Mouse (Mus musculus) hindbrain, embryonic 11.5 days (tissue): ENCODE results near the gene Ptdss2. TPM values are rescaled to one million over a fixed set of nuclear protein-coding genes. Genes with fewer than 3 reads are reported as not detected.

Experiments
- ATAC-seq: fragments of 200-750 bp; cut with Nextera tagmentation; 2 replicates; pipeline ENCODE4 v1.8.0; 2017; ENCODE audit warnings: mild to moderate bottlenecking, moderate TSS enrichment, moderate library complexity; ENCODE audit not compliant: low FRiP score
- DNase-seq: peaks from one replicate; pipeline ENCODE4 v3.0.0-alpha.2; 2015; ENCODE audit warnings: low spot score
- H3K27ac ChIP-seq: fragments of 300-500 bp; sonication (generic); 2 replicates; pipeline ENCODE4 v1.5.1; 2014; ENCODE audit warnings: mild to moderate bottlenecking, low read depth, low read length
- H3K27me3 ChIP-seq: fragments of 300-500 bp; sonication (generic); 2 replicates; pipeline ENCODE4 v1.6.1; 2014; ENCODE audit warnings: mild to moderate bottlenecking, low read length, moderate library complexity, mixed read lengths; ENCODE audit not compliant: control insufficient read depth, insufficient read depth
- H3K36me3 ChIP-seq: fragments of 300-500 bp; sonication (generic); 2 replicates; pipeline ENCODE4 v1.6.1; 2014; ENCODE audit warnings: mild to moderate bottlenecking, low read length, moderate library complexity, mixed read lengths; ENCODE audit not compliant: control insufficient read depth, insufficient read depth
- H3K4me1 ChIP-seq: fragments of 300-500 bp; sonication (generic); replicated peaks from 2 replicates; pipeline ENCODE4 v1.6.1; 2014; ENCODE audit warnings: low read length, mixed read lengths; ENCODE audit not compliant: control insufficient read depth, insufficient read depth
- H3K4me2 ChIP-seq: fragments of 300-500 bp; sonication (generic); replicated peaks from 2 replicates; pipeline ENCODE4 v1.6.1; 2014; ENCODE audit warnings: mild to moderate bottlenecking, low read depth, low read length
- H3K4me3 ChIP-seq: fragments of 300-500 bp; sonication (generic); 2 replicates; pipeline ENCODE4 v1.5.1; 2014; ENCODE audit warnings: low read depth, low read length
- H3K9ac ChIP-seq: fragments of 300-500 bp; sonication (generic); 2 replicates; pipeline ENCODE4 v1.6.1; 2014; ENCODE audit warnings: low read depth, low read length
- H3K9me3 ChIP-seq: fragments of 300-500 bp; sonication (generic); 2 replicates; pipeline ENCODE4 v1.6.1; 2016; ENCODE audit warnings: low read length; ENCODE audit not compliant: control insufficient read depth
- WGBS: fragments of 180-500 bp; shearing (Covaris S2); extraction: QIAGEN DNeasy Blood & Tissue Kit; methylation state at CpG from one replicate; pipeline ENCODE4 v1.1.7; 2014; 5-methylcytosine and 5-hydroxymethylcytosine counted together
- polyA plus RNA-seq: library from polyadenylated mRNA; unstranded; fragments of >200 nt; fragmentation: Nextera tagmentation; extraction: Ambion mirVana; gene quantifications from 2 replicates; pipeline ENCODE4 v1.2.1, GENCODE M21; 2014

Gene Ptdss2
- polyA plus RNA-seq, 1 experiment from 2014 or later: 65.2 TPM

DNA sequence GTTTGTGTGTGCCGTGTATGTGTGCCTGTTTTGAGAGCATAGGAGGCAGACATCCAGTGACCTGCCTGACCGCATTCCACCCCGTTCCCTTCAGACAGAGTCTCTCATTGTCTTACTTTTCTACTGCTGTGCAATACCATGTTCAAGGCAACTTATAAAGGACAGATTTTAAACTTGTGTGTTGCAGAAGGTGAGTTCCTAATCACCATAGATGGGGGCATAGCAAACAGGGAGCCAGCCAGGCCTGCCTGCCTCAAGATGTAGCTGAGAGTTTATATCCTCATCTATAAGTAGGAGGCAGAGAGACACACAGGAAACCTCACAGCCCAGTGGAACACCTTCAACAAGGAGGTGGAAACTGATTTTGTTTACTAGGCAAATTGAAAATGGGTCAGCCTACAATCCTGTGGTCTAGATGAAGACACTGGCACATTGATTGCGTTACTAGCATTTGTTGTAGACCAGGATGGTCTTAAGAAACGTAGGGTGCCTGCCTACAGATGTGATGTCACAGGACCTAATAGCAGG, 51.2 kb downstream of the Ptdss2 start:
- Histone ChIP-seq H3K4me1 (no peaks in the 10 kb centered on the region), H3K4me2 (peak overlapping the region; percentile 56; the same call in 1 of the 2 replicates), H3K9ac (peak overlapping the region; percentile 60; the same call in 1 of the 2 replicates), H3K4me3 (peak overlapping the region; percentile 45), H3K27ac (no peak overlapping the region), H3K9me3 (no peaks in the 10 kb centered on the region), H3K36me3 (no peaks in the 10 kb centered on the region), H3K27me3 (no peaks in the 10 kb centered on the region)
- ATAC-seq: no peak
- DNase-seq: no peak
- 90% methylated on average over 5 of the region's 5 CpGs for WGBS

DNA sequence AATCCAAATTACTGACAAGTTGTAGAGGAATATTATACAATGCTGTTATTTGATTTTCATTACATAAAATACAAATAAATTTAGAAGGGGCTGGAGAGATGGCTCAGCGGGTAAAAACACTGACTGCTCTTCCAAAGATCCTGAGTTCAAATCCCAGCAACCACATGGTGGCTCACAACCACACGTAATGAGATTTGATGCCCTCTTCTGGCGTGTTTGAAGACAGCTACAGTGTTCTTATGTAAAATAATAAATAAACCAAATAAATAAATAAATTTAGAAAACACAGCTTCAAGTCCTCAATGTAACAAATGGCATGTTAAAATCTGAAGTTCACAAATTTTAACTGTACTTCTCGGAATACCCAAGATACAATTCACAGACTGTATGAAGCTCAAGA, 52.9 kb downstream of the Ptdss2 start:
- no peak overlapping the region for H3K4me2 ChIP-seq
- H3K4me1 ChIP-seq: no peaks in the 10 kb centered on the region
- no peak overlapping the region for H3K4me3 ChIP-seq
- H3K9me3 ChIP-seq: no peaks in the 10 kb centered on the region
- no peak for ATAC-seq
- no peaks in the 10 kb centered on the region for H3K36me3 ChIP-seq
- no peak overlapping the region for H3K9ac ChIP-seq
- DNase-seq: no peak
- H3K27ac ChIP-seq: no peak overlapping the region
- 87% methylated on average over 4 of the region's 4 CpGs for WGBS
- H3K27me3 ChIP-seq: no peaks in the 10 kb centered on the region

DNA sequence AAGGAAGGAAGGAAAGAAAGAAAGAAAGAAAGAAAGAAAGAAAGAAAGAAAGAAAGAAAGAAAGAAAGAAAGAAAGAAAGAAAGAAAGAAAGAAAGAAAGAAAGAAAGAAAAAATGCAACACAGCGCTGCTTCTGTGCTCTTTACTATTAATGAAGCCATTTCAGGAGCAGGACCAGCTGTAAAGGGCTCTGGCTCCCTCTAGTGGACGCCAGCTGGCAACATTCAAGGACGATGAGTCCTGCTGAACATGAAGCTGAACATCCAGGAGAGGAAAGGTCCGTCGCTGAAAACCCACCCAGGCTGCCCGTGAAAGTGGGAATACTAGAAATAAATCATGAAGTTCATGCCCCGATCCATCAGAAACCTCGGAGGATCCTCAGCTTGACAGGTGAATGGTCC, 54.0 kb downstream of the Ptdss2 start:
- Histone ChIP-seq H3K36me3 (no peaks in the 10 kb centered on the region), H3K9me3 (no peaks in the 10 kb centered on the region), H3K4me1 (no peaks in the 10 kb centered on the region), H3K4me2 (no peak overlapping the region), H3K9ac (no peak overlapping the region), H3K4me3 (no peak overlapping the region), H3K27me3 (no peaks in the 10 kb centered on the region), H3K27ac (no peak overlapping the region)
- ATAC-seq (no peak), DNase-seq (peak; percentile 93)
- WGBS: 2% methylated on average over 8 of the region's 8 CpGs

DNA sequence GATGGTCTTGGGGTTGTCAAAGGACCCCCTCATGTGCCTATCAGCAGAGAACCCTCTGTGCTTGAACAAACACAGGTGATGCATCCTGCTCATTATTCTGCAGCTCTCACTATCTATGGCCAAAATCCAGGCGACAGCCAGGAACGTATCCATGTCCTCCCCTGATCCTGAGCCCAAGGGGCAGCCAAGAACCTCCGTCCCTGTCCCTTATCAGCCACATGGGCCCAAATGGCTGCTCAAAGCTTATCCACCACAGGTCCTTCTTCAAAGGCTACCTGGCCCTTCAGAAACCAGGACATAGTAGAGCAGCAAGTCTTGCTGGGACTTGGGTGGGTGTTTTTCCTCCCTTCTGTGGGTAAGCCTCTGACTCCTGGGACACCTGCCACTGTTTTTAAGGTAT, 66.0 kb downstream of the Ptdss2 start:
- ATAC-seq (no peak), DNase-seq (no peak)
- H3K9ac ChIP-seq: no peak overlapping the region
- no peak overlapping the region for H3K4me2 ChIP-seq
- no peaks in the 10 kb centered on the region for H3K9me3 ChIP-seq
- H3K27ac ChIP-seq: no peak overlapping the region
- H3K36me3 ChIP-seq: 0 out of 2 replicates have a peak, but pooled peaks cover 3% of the 10 kb centered on the region
- 77% methylated on average over 3 of the region's 3 CpGs for WGBS
- H3K27me3 ChIP-seq: no peaks in the 10 kb centered on the region
- H3K4me1 ChIP-seq: peaks cover 3% of the 10 kb centered on the region; the same call in 1 of the 2 replicates
- no peak overlapping the region for H3K4me3 ChIP-seq

DNA sequence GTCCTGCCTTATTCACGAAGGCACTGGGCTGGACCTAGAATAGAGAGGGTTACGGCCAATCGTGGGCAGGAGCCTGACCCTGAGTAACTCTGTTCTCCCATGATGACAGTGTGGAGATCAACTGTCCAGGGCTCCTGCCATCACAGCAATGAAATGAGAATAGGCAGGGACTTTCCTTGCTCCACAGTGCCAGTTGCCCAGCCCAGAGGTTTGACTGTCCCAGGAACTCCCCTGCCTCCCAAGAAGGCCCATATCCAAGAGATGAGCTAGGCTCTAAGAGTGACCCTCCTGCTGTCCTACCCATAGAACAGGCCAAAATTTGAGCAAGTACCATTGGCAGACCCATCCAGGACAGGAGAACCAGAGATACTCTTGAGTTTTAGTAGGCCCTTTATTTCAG, 66.6 kb downstream of the Ptdss2 start:
- 0 out of 2 replicates have a peak, but pooled peaks cover 3% of the 10 kb centered on the region for H3K36me3 ChIP-seq
- H3K27me3 ChIP-seq: no peaks in the 10 kb centered on the region
- H3K4me3 ChIP-seq: no peak overlapping the region
- 95% methylated on average over 3 of the region's 3 CpGs for WGBS
- no peak for ATAC-seq
- no peak for DNase-seq
- no peak overlapping the region for H3K27ac ChIP-seq
- H3K4me2 ChIP-seq: no peak overlapping the region
- no peak overlapping the region for H3K9ac ChIP-seq
- peaks cover 3% of the 10 kb centered on the region; the same call in 1 of the 2 replicates for H3K4me1 ChIP-seq
- no peaks in the 10 kb centered on the region for H3K9me3 ChIP-seq

DNA sequence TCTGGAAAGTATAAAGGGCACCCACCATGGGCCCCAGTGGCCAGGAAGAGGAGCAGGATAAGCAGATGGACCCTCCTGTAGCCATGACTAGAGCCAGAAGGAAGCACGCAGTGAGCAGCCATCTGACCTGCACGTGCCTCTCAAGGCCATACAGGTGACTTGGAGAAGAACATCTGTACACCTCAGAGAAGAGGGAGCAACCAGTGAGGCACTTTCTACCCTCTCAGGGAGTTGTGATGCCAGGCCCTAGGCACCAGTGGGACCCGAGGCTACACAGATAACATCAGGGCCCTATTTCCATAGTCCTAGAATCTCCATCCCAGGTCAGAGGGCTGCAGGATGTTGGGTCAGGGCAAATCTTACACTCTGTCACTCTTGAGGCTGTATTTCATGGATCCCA, 68.0 kb downstream of the Ptdss2 start:
- Histone ChIP-seq H3K4me2 (no peak overlapping the region), H3K36me3 (0 out of 2 replicates have a peak, but pooled peaks cover 3% of the 10 kb centered on the region), H3K27ac (no peak overlapping the region), H3K9me3 (no peaks in the 10 kb centered on the region), H3K27me3 (no peaks in the 10 kb centered on the region), H3K4me1 (peaks cover 5% of the 10 kb centered on the region; the same call in 1 of the 2 replicates), H3K9ac (no peak overlapping the region), H3K4me3 (no peak overlapping the region)
- DNase-seq: no peak
- no peak for ATAC-seq
- 93% methylated on average over 3 of the region's 3 CpGs for WGBS

DNA sequence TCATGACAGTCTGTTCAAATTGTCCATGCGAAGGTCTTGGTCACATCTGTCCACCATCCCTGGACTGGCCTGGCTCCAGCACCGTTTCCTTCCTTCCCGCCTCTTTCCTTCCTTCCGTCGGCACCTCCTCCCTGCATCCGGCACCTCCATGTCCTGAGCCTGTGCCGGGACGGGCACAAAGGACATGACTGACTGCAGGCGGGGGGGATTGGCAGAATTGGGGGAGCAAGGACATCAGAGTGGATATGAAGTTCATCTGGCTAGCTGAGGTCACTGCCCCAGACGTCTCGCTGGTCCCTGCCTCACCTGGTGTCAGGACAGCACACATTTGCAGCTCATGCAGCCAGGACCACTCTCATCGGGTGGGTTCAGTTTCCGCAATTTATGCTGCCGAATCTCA, 68.9 kb downstream of the Ptdss2 start:
- Histone ChIP-seq H3K4me1 (peaks cover 7% of the 10 kb centered on the region; the same call in 1 of the 2 replicates), H3K4me3 (no peak overlapping the region), H3K4me2 (no peak overlapping the region), H3K27me3 (no peaks in the 10 kb centered on the region), H3K9ac (no peak overlapping the region), H3K36me3 (0 out of 2 replicates have a peak, but pooled peaks cover 3% of the 10 kb centered on the region), H3K9me3 (no peaks in the 10 kb centered on the region), H3K27ac (no peak overlapping the region)
- no peak for DNase-seq
- ATAC-seq: no peak
- WGBS: 93% methylated on average over 14 of the region's 14 CpGs

DNA sequence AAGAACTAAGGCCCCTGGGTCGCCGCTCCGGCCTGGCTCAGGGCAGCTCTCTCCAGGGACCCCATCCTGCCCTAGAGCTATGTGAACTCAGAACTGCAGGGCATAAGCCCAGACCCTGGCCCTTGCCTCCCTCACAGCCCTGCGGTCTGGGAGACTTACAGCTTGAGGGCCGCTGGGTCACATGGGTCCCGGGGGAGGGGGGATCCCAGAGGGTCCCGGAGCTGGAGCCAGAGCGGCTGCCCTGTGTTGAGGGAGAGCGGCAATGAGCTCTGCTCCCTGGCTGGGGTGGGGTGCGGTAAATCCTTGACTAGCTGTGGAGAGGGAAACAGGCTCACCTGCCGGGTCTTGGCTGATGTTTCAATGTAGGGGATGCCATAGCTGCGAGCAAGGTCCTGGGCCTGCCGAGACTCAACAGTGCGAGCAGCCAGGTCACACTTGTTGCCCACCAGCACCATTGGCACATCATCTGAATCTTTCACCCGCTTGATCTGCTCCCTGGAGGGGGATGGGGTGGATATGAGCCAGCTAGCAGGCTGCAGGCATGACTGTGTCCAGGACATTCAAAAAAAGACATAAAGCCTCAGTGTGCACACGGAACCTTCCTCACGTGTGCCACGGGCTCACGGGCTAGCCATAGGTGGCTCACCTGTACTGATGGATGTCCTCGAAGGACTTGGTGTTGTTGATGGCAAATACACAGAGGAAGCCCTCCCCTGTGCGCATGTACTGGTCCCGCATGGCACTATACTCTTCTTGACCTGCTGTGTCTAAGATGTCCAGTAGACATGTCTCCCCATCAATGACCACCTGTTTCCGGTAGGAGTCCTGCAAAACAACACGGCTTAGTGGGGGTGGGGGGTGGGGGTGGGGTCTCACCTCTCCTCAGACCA, 69.9 kb downstream of the Ptdss2 start:
- Histone ChIP-seq H3K4me2 (peak overlapping the region; percentile 96; the same call in 1 of the 2 replicates), H3K4me3 (peak overlapping the region; percentile 89; the same call in 1 of the 2 replicates), H3K36me3 (0 out of 2 replicates have a peak, but pooled peaks cover 3% of the 10 kb centered on the region), H3K9me3 (no peaks in the 10 kb centered on the region), H3K4me1 (peaks cover 7% of the 10 kb centered on the region; the same call in 1 of the 2 replicates), H3K9ac (no peak overlapping the region), H3K27me3 (no peaks in the 10 kb centered on the region), H3K27ac (no peak overlapping the region)
- 91% methylated on average over 24 of the region's 24 CpGs for WGBS
- ATAC-seq (no peak), DNase-seq (no peak)
